In the genomic region with DNA sequence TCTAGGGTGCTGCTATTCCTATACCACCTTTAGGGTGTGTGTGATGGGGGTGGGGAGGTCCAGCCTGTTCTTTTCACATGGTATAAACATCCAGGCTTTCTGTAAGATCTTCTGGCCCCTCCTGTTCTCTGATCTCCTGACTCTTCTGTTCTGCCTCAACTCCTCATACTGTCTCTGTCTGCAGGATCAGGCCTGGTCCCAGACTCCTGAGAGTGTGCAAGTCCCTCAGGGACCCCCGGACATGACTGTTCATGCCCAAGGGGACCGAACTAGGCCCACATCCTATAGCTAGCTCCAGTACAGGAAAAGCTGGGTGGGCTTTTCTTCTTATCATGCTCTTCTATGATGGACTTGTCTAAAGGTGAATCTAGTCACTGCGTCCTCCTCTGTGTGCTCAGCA, we compare ENCODE assay signal across 20 mouse cellular contexts. TPM values are rescaled to one million over a fixed set of nuclear protein-coding genes. Genes with fewer than 3 reads are reported as not detected.
A peak's percentile ranks its signal among the peaks of the same experiment; 100 is the strongest.
DNase-seq lines count a peak whose midpoint lies in the region; ATAC-seq and TF ChIP-seq lines count a peak whose summit lies in the region.
"Had no signal": no experiment of that assay in that cellular context is flagged by ENCODE, and none has a peak within 500 bp of the region (broad histone marks: within the 10 kb centered on the region; RNA-seq: fewer than 3 reads in every experiment).

No protein-coding gene starts in this region.

- H3K27me3 ChIP-seq in heart, embryonic 11.5 days (ENCODE audit: control insufficient read depth, insufficient read depth, low read length): no peaks in the 10 kb centered on the region
- no peaks in the 10 kb centered on the region for H3K27me3 ChIP-seq in intestine, embryonic 14.5 days (replicated peaks; ENCODE audit: control insufficient read depth, insufficient read depth, low read length)
- H3K27me3 ChIP-seq in intestine, postnatal 0 days (replicated peaks; ENCODE audit: control insufficient read depth, insufficient read depth, low read length): no peaks in the 10 kb centered on the region
- H3K27me3 ChIP-seq: embryonic facial prominence, embryonic 13.5 days; embryonic facial prominence, embryonic 15.5 days; forebrain, embryonic 13.5 days had no signal

- ATAC-seq in heart, embryonic 11.5 days (replicated peaks; ENCODE audit: insufficient number of reproducible peaks, low FRiP score, low TSS enrichment): no peak
- no peak for ATAC-seq in intestine, embryonic 14.5 days (replicated peaks; ENCODE audit: low FRiP score, low TSS enrichment, low read depth)
- ATAC-seq in intestine, postnatal 0 days: no peak
- ATAC-seq: forebrain, embryonic 13.5 days; forebrain, embryonic 16.5 days had no signal

- TF ChIP-seq CTCF in intestine, postnatal 0 days (IDR thresholded peaks at IDR 0.05; ENCODE audit: low read depth): no peak

- no peak overlapping the region for H3K9ac ChIP-seq in heart, embryonic 11.5 days (ENCODE audit: low read depth, low read length)
- H3K9ac ChIP-seq in intestine, embryonic 14.5 days (ENCODE audit: low read length): no peak overlapping the region
- no peak overlapping the region for H3K9ac ChIP-seq in intestine, postnatal 0 days (ENCODE audit: low read depth, low read length)
- H3K9ac ChIP-seq: embryonic facial prominence, embryonic 13.5 days; embryonic facial prominence, embryonic 15.5 days; forebrain, embryonic 13.5 days had no signal

- DNase-seq in heart, adult 11 months: peak; percentile 70
- DNase-seq in intestine, embryonic 14.5 days (ENCODE audit: low spot score): peak; percentile 6
- DNase-seq: adrenal gland, adult 2 months; adrenal gland, postnatal 10 days; adrenal gland, postnatal 25 days; cerebellum, adult 11 months; cerebellum, adult 18-20 months; cerebellum, adult 8-10 months; cerebellum, postnatal 14 days; cerebellum, postnatal 36 days; embryo, embryonic 11 days had no signal

- H3K36me3 ChIP-seq in heart, embryonic 11.5 days (ENCODE audit: control insufficient read depth, insufficient read depth, low read length): no peaks in the 10 kb centered on the region
- no peaks in the 10 kb centered on the region for H3K36me3 ChIP-seq in intestine, embryonic 14.5 days (ENCODE audit: control insufficient read depth, insufficient read depth, low read length)
- no peaks in the 10 kb centered on the region for H3K36me3 ChIP-seq in intestine, postnatal 0 days (ENCODE audit: control insufficient read depth, insufficient read depth)
- H3K36me3 ChIP-seq: embryonic facial prominence, embryonic 13.5 days; embryonic facial prominence, embryonic 15.5 days; forebrain, embryonic 10.5 days had no signal

- H3K4me2 ChIP-seq in heart, embryonic 11.5 days: no peak overlapping the region
- no peak overlapping the region for H3K4me2 ChIP-seq in intestine, embryonic 14.5 days (ENCODE audit: low read length)
- H3K4me2 ChIP-seq in intestine, postnatal 0 days (replicated peaks; ENCODE audit: low read depth): no peak overlapping the region
- H3K4me2 ChIP-seq: embryonic facial prominence, embryonic 13.5 days; embryonic facial prominence, embryonic 15.5 days; forebrain, embryonic 13.5 days had no signal

- no peak overlapping the region for H3K27ac ChIP-seq in heart, embryonic 11.5 days (ENCODE audit: low read depth, low read length)
- H3K27ac ChIP-seq in intestine, embryonic 14.5 days (ENCODE audit: low read depth): no peak overlapping the region
- H3K27ac ChIP-seq in intestine, postnatal 0 days (ENCODE audit: low read depth, low read length): no peak overlapping the region
- H3K27ac ChIP-seq: embryonic facial prominence, embryonic 13.5 days; embryonic facial prominence, embryonic 15.5 days; forebrain, embryonic 10.5 days; forebrain, embryonic 13.5 days had no signal

- 80% methylated on average over 3 of the region's 3 CpGs for WGBS in heart, embryonic 11.5 days (ENCODE audit: insufficient replicate concordance)
- 95% methylated on average over 3 of the region's 3 CpGs for WGBS in intestine, embryonic 14.5 days
- WGBS in intestine, postnatal 0 days: 90% methylated on average over 3 of the region's 3 CpGs

- no peak overlapping the region for H3K4me3 ChIP-seq in heart, embryonic 11.5 days (ENCODE audit: low read depth, low read length)
- no peak overlapping the region for H3K4me3 ChIP-seq in intestine, embryonic 14.5 days (ENCODE audit: low read depth, low read length)
- H3K4me3 ChIP-seq in intestine, postnatal 0 days (ENCODE audit: low read depth, low read length): no peak overlapping the region
- H3K4me3 ChIP-seq: embryonic facial prominence, embryonic 13.5 days; embryonic facial prominence, embryonic 15.5 days; erythroblast, embryonic 14.5 days; forebrain, embryonic 10.5 days; forebrain, embryonic 13.5 days had no signal

- H3K9me3 ChIP-seq in heart, embryonic 11.5 days (replicated peaks; ENCODE audit: control insufficient read depth, low read length): no peaks in the 10 kb centered on the region
- no peaks in the 10 kb centered on the region for H3K9me3 ChIP-seq in intestine, embryonic 14.5 days (ENCODE audit: control insufficient read depth, low read length)
- H3K9me3 ChIP-seq in intestine, postnatal 0 days (ENCODE audit: control insufficient read depth): no peaks in the 10 kb centered on the region
- H3K9me3 ChIP-seq: embryonic facial prominence, embryonic 13.5 days; embryonic facial prominence, embryonic 15.5 days; forebrain, embryonic 10.5 days; forebrain, embryonic 13.5 days had no signal

- peaks cover 8% of the 10 kb centered on the region for H3K4me1 ChIP-seq in heart, embryonic 11.5 days (ENCODE audit: control insufficient read depth, insufficient read depth, low read length)
- H3K4me1 ChIP-seq in intestine, embryonic 14.5 days (replicated peaks; ENCODE audit: control insufficient read depth, insufficient read depth, low read length): peaks cover 6% of the 10 kb centered on the region
- no peaks in the 10 kb centered on the region for H3K4me1 ChIP-seq in intestine, postnatal 0 days (replicated peaks; ENCODE audit: control insufficient read depth, insufficient read depth, low read length)
- H3K4me1 ChIP-seq: embryonic facial prominence, embryonic 13.5 days; embryonic facial prominence, embryonic 15.5 days; forebrain, embryonic 13.5 days had no signal

RNA-seq across cellular contexts. Expression of gene Gabrr2, which starts 4.5 kb away (rescaled TPM):
- 0.16 and 0.31 TPM in 2 replicates for polyA plus RNA-seq in heart, embryonic 11.5 days (2014; fragmentation: Nextera tagmentation; extraction: Ambion mirVana)
- polyA plus RNA-seq in intestine, embryonic 14.5 days (2014; fragmentation: Nextera tagmentation; extraction: Ambion mirVana): 0.09 and 0.17 TPM in 2 replicates
- polyA plus RNA-seq in intestine, postnatal 0 days (2015; fragmentation: Nextera tagmentation; extraction: Ambion mirVana): 0.07 TPM in 1 of 2 replicates, not detected in the other
- polyA plus RNA-seq: embryonic facial prominence, embryonic 11.5 days; erythroblast, embryonic 14.5 days had no signal

RNA-seq across cellular contexts. Expression of gene Ube2j1, which starts 36.1 kb away (rescaled TPM):
- polyA plus RNA-seq in heart, embryonic 11.5 days (2014; fragmentation: Nextera tagmentation; extraction: Ambion mirVana): 39.7 and 42.1 TPM in 2 replicates
- 39.7 and 45.2 TPM in 2 replicates for polyA plus RNA-seq in intestine, embryonic 14.5 days (2014; fragmentation: Nextera tagmentation; extraction: Ambion mirVana)
- 33.3 and 36.8 TPM in 2 replicates for polyA plus RNA-seq in intestine, postnatal 0 days (2015; fragmentation: Nextera tagmentation; extraction: Ambion mirVana)
